Mouse (Mus musculus) kidney, adult 9 months (tissue): ENCODE results near the gene Tlnrd1.
A peak's percentile ranks its signal among the peaks of the same experiment; 100 is the strongest.

ENCODE experiments used
- DNase-seq: peaks from one replicate; pipeline ENCODE4 v3.0.0; 2022

Tlnrd1 gene

GRCm38 (mm10) chr7:83883276-83884020 is 657 bp downstream of the Tlnrd1 start:
- DNase-seq = peak; percentile 79

GRCm38 (mm10) chr7:83882633-83883275 is 1.4 kb downstream of the Tlnrd1 start:
- peak; percentile 57 for DNase-seq

GRCm38 (mm10) chr7:83882150-83882632 is 1.9 kb downstream of the Tlnrd1 start:
- no peak for DNase-seq

GRCm38 (mm10) chr7:83878676-83879448 is 5.2 kb downstream of the Tlnrd1 start:
- peak; percentile 61 for DNase-seq

GRCm38 (mm10) chr7:83877088-83877487 is 7.0 kb downstream of the Tlnrd1 start:
- DNase-seq = no peak

- DNase-seq = no peak
Measured at GRCm38 (mm10) chr7:83869839-83870543, 14.1 kb downstream of the Tlnrd1 start.

GRCm38 (mm10) chr7:83868200-83868599 is 15.9 kb downstream of the Tlnrd1 start:
- DNase-seq = no peak

- DNase-seq = no peak
Measured at GRCm38 (mm10) chr7:83863554-83863953, 20.6 kb downstream of the Tlnrd1 start.

- no peak for DNase-seq
Measured at GRCm38 (mm10) chr7:83859378-83860083, 24.6 kb downstream of the Tlnrd1 start.

GRCm38 (mm10) chr7:83857921-83858320 is 26.2 kb downstream of the Tlnrd1 start:
- no peak for DNase-seq

GRCm38 (mm10) chr7:83857208-83857488 is 27.0 kb downstream of the Tlnrd1 start:
- no peak for DNase-seq

GRCm38 (mm10) chr7:83856353-83857207 is 27.5 kb downstream of the Tlnrd1 start:
- no peak for DNase-seq

GRCm38 (mm10) chr7:83855203-83855602 is 28.9 kb downstream of the Tlnrd1 start:
- DNase-seq = no peak

- no peak for DNase-seq
Measured at GRCm38 (mm10) chr7:83852381-83853380, 31.4 kb downstream of the Tlnrd1 start.

- DNase-seq = no peak
Measured at GRCm38 (mm10) chr7:83851569-83852380, 32.3 kb downstream of the Tlnrd1 start.

GRCm38 (mm10) chr7:83847187-83848075 is 36.7 kb downstream of the Tlnrd1 start:
- DNase-seq = peak; percentile 92

GRCm38 (mm10) chr7:83844807-83845206 is 39.3 kb downstream of the Tlnrd1 start:
- no peak for DNase-seq
